Mouse (Mus musculus) limb, embryonic 10.5 days (tissue): Measurements from ENCODE around the gene Cbfa2t3. TPM values are rescaled to one million over a fixed set of nuclear protein-coding genes. Genes with fewer than 3 reads are reported as not detected.

Experiments
- DNase-seq: peaks from one replicate; pipeline ENCODE4 v3.0.0-alpha.2; 2017; ENCODE audit warnings: low spot score
- H3K27ac ChIP-seq: fragments of 300-500 bp; sonication (generic); 2 replicates; pipeline ENCODE4 v1.5.1; 2016; ENCODE audit warnings: mild to moderate bottlenecking
- H3K27me3 ChIP-seq: fragments of 300-500 bp; sonication (generic); 2 replicates; pipeline ENCODE4 v1.6.1; 2016; ENCODE audit warnings: low read depth, mild to moderate bottlenecking; ENCODE audit not compliant: poor library complexity, severe bottlenecking
- H3K36me3 ChIP-seq: fragments of 300-500 bp; sonication (generic); 2 replicates; pipeline ENCODE4 v1.6.1; 2016; ENCODE audit warnings: mild to moderate bottlenecking, moderate library complexity
- H3K4me1 ChIP-seq: fragments of 300-500 bp; sonication (generic); 2 replicates; pipeline ENCODE4 v1.6.1; 2016
- H3K4me3 ChIP-seq: fragments of 300-500 bp; sonication (generic); 2 replicates; pipeline ENCODE4 v1.5.1; 2016; ENCODE audit warnings: mild to moderate bottlenecking, moderate library complexity
- H3K9me3 ChIP-seq: fragments of 300-500 bp; sonication (generic); replicated peaks from 2 replicates; pipeline ENCODE4 v1.6.1; 2016; ENCODE audit warnings: mild to moderate bottlenecking
- WGBS: fragments of 180-500 bp; shearing (Covaris S2); methylation state at CpG from one replicate; pipeline ENCODE4 v1.1.7; 2016; 5-methylcytosine and 5-hydroxymethylcytosine counted together
- polyA plus RNA-seq: library from polyadenylated mRNA; unstranded; fragments of >200 nt; fragmentation: Nextera tagmentation; extraction: Ambion mirVana; gene quantifications from 2 replicates; pipeline ENCODE4 v1.2.1, GENCODE M21; 2016

The Cbfa2t3 gene
- polyA plus RNA-seq, 1 experiment from 2014 or later = 2.0 TPM

DNA sequence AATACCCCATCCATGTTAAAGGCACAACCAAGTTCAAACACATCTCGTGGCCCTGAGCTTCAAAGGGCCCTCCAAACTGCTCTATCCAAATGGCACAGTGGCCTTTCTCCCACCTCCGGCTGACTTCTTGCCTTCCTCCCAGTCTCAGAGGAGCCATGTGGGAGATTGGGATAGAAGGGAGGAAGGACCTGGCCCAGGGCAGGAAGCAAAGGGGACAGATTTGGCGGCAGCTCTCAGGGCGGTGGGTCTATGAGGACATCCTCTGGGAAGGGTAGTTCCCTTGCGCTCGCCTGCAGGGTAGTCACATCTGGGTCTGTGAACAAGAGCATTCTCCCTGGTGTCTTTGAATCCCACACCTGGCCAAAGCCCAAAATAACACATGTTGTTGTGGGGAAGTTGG, 1.3 kb downstream of the Cbfa2t3 start:
- 65% methylated on average over 6 of the region's 6 CpGs for WGBS
- 0 out of 2 replicates have a peak overlapping the region, but pooled peaks have one; percentile 6 for H3K4me3 ChIP-seq
- DNase-seq = no peak

DNA sequence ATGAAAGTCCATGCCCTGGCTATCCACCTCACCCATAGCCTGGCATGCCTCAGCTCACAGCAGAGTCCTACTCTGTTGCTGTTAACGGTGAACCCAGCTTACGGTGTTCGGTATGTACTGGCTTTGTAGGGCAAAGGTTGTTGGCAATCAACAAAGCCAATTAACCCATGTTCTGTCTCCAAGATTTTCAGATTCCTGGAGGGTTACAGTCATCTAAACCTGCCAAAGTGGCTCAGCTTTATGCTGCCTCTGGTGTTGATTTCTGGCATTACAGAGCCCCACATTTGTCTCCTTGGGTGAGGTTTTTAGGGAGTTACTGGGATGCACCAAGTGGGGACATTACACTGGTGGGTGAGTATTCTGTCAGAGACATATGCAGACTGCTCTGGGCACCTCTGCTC, 1.7 kb downstream of the Cbfa2t3 start:
- H3K9me3 ChIP-seq = no peaks in the 10 kb centered on the region
- 82% methylated on average over 3 of the region's 3 CpGs for WGBS
- 0 out of 2 replicates have a peak overlapping the region, but pooled peaks have one; percentile 6 for H3K4me3 ChIP-seq
- H3K4me1 ChIP-seq = peaks cover 75% of the 10 kb centered on the region
- peaks cover 35% of the 10 kb centered on the region for H3K27me3 ChIP-seq
- H3K36me3 ChIP-seq = no peaks in the 10 kb centered on the region
- DNase-seq = no peak
- no peak overlapping the region for H3K27ac ChIP-seq

More for the DNA sequence above, 1.3 kb downstream of the Cbfa2t3 start:
- Histone ChIP-seq H3K36me3 (no peaks in the 10 kb centered on the region), H3K27ac (no peak overlapping the region), H3K4me1 (peaks cover 79% of the 10 kb centered on the region), H3K9me3 (no peaks in the 10 kb centered on the region), H3K27me3 (peaks cover 35% of the 10 kb centered on the region)

DNA sequence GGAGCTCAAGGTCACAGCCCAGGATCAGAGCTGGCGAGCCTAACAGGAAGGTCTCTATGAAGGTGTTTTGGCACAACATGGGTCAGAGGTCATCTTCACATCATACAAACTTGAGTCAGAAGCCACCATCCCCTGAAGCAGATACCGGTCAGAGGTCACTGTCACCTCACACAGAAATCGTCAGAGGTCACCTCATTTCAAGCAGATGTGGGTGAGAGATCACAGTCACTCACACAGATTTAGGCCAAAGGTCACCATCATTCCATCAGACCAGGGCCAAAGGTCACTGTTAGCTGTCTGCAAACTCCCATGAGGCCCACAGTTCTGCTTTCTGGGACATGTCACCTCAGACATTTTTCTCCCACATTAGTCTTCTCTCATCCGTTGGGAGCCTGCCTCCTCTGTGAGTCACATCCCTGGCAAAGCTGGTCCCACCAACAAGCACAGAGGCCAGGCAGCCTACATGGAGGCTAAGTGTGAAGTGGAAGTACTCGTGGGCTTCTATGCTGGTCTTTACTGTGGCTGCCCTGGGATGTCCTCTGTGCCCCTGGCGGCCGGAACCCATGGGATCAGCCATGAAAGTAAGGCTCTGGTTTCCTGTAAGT, 3.4 kb downstream of the Cbfa2t3 start:
- no peak for DNase-seq
- H3K36me3 ChIP-seq = no peaks in the 10 kb centered on the region
- H3K4me3 ChIP-seq = no peak overlapping the region
- peaks cover 49% of the 10 kb centered on the region for H3K27me3 ChIP-seq
- 29% methylated on average over 7 of the region's 7 CpGs for WGBS
- no peaks in the 10 kb centered on the region for H3K9me3 ChIP-seq
- H3K4me1 ChIP-seq = peaks cover 58% of the 10 kb centered on the region
- H3K27ac ChIP-seq = no peak overlapping the region

DNA sequence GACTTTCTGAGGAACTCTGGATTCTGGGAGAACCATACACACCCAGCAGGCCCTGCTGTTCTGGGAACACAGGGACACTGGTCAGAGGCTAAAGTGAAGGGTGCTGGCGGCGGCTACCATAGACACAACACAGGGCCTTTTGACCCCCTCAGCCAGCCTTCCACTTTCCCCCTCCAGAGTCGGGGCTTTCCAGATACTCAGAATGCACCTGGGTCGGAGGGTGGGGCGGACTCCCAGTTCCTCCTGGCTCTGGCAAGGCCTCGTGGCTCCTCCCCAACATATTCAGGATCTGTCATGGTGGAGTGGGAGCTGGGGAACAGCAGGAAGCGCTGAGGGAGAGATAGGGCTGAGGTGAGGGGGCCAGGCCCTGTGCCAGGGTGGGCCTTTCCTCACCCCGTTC, 6.8 kb downstream of the Cbfa2t3 start:
- peaks cover 51% of the 10 kb centered on the region for H3K27me3 ChIP-seq
- peaks cover 28% of the 10 kb centered on the region for H3K4me1 ChIP-seq
- no peak for DNase-seq
- 81% methylated on average over 8 of the region's 8 CpGs for WGBS
- no peak overlapping the region for H3K4me3 ChIP-seq
- H3K36me3 ChIP-seq = no peaks in the 10 kb centered on the region
- H3K27ac ChIP-seq = no peak overlapping the region
- H3K9me3 ChIP-seq = no peaks in the 10 kb centered on the region

DNA sequence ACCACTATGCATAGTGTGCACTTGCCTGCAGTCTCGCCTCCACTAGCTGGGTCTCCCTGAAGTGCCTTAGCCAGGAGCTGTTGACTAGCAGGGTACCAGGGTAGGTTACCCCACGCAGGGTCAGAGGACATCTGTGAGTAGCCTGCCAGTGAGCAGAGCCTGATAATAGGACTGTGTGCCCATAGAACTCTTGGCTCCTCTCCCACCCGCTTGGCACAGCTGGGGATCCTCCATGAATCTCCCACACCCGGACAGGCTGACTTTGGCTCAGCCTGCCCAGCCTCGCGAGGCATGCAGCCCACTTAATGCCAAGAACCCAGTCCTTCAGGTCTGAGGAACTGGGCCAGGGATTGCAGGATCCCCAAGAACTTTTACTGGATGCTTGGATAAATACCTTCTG, 7.9 kb downstream of the Cbfa2t3 start:
- H3K4me3 ChIP-seq = no peak overlapping the region
- H3K9me3 ChIP-seq = no peaks in the 10 kb centered on the region
- 94% methylated on average over 6 of the region's 6 CpGs for WGBS
- no peak overlapping the region for H3K27ac ChIP-seq
- no peak for DNase-seq
- H3K36me3 ChIP-seq = no peaks in the 10 kb centered on the region
- peaks cover 56% of the 10 kb centered on the region for H3K27me3 ChIP-seq
- peaks cover 21% of the 10 kb centered on the region for H3K4me1 ChIP-seq

DNA sequence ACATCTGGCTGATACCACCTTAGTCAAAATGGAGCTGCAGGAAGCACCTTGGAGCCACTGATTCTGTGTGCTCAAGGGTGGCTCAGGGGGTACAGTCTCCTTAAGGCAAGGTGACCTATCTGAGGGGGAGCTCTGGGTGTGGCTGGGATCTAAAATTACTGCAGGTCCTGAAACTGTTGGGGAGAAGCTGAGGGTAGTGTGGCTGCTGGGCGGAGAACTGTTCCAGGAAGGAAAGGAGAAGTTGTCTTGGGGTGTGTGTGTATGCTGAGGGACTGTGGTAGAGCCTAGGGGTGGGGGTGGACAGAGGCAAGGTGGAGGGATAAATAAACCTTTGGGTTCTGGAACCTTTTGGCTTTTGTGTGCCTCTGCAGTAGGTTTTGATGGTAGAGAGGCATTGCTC, 9.6 kb downstream of the Cbfa2t3 start:
- Histone ChIP-seq H3K27me3 (peaks cover 73% of the 10 kb centered on the region), H3K4me1 (peaks cover 12% of the 10 kb centered on the region), H3K4me3 (no peak overlapping the region), H3K36me3 (no peaks in the 10 kb centered on the region), H3K9me3 (no peaks in the 10 kb centered on the region), H3K27ac (no peak overlapping the region)
- DNase-seq = no peak
- WGBS = 84% methylated on average over 1 of the region's 1 CpGs

DNA sequence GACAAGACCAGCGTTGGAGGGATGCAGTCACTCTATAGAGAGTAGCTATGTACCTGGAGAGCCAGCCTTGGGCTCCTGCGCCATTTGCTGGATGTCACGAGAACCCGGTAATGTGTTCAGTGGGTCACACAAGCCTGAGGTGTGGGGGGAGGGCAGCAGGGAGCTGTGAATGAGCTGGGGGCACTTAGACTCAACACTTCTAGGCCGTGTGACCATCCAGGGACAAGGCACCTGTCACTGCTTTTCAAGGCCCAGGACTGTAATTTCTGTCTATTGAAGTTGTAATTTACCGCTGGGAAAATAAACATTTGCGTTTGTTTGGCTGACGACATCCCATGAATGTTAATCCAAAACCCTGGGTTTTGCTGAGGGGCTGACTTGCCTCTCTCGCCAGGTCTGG, 12.0 kb downstream of the Cbfa2t3 start:
- Histone ChIP-seq H3K36me3 (no peaks in the 10 kb centered on the region), H3K4me1 (peaks cover 8% of the 10 kb centered on the region), H3K9me3 (no peaks in the 10 kb centered on the region), H3K27ac (no peak overlapping the region), H3K4me3 (no peak overlapping the region), H3K27me3 (peaks cover 77% of the 10 kb centered on the region)
- 71% methylated on average over 9 of the region's 9 CpGs for whole genome bisulfite sequencing
- no peak for DNase-seq

DNA sequence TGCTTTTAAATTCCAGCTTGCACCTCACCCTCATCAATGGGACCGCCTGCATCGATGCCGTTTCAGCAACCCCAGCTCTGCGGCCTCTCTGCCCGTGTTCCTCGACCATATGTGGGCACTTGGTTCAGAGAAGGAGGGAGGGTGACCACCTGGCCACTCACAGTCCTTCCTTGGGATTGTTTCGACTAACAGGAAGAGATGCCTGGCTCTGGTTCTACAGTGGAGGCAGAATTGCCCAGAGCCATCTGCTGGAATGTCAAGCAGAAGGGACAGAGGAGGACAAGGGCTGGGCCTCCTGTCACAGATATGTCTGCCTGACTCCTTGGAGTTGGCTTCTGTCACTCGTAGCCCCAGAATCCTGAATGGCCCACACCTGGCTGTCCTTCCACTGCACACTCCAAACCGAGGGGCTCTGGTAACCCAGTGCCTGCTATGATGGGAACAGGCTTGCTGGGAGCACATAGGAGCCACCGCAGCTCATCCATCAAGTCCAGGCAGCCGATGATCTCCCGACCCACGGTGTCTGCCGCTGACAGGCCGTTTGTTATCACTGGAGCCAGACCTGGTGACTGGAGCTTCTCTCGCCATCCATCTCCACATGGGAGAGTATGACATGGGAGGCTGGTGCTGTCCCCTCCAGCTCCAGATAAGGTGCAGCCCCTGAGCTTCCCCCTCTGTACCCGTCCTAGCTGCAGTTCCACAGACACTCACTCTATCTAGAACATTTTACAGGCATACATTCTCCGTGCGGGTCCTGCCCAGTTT, 13.6 kb downstream of the Cbfa2t3 start:
- Histone ChIP-seq H3K4me3 (no peak overlapping the region), H3K9me3 (no peaks in the 10 kb centered on the region), H3K36me3 (no peaks in the 10 kb centered on the region), H3K27me3 (peaks cover 79% of the 10 kb centered on the region), H3K4me1 (peaks cover 12% of the 10 kb centered on the region), H3K27ac (no peak overlapping the region)
- DNase-seq = no peak
- 42% methylated on average over 19 of the region's 19 CpGs for WGBS

DNA sequence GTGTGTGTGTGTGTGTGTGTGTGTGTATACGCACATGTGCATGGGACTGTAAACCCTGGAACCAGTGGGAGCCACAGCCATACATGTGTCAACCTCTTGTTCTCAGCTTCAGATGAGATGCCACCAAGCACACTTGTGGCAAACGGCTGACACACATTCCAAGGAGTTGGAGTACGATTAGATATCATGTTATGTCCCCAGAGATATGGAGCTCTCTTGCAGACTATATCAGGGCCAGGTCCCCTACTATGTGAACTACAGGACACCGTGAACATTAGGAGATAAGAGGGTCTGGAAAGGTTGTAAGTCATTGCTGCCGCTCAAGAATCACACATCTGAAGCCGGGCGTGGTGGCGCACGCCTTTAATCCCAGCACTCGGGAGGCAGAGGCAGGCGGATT, 16.1 kb downstream of the Cbfa2t3 start:
- Histone ChIP-seq H3K4me3 (no peak overlapping the region), H3K9me3 (no peaks in the 10 kb centered on the region), H3K27ac (no peak overlapping the region), H3K36me3 (no peaks in the 10 kb centered on the region), H3K27me3 (peaks cover 90% of the 10 kb centered on the region), H3K4me1 (peaks cover 37% of the 10 kb centered on the region)
- 91% methylated on average over 11 of the region's 11 CpGs for WGBS
- DNase-seq = no peak

DNA sequence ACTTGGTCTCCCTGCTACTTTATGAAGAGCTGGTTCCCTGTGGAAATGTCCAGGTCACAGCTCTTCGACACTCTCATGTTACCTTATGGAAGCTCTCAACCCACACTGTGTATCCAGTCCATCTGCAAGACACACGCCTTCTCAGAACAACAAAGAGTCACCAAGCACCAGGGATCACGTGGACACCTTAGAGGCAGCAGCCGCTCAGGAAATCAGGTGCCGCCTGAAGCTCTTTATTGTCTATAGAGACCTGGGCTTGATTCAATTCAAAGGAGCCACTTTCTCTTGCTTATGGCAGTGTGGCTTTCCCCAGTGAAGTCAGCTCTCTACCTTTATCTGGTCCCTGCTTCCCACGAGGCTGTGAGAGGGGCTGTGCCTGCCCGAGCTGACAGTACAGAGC, 18.7 kb downstream of the Cbfa2t3 start:
- 40% methylated on average over 7 of the region's 7 CpGs for WGBS
- Histone ChIP-seq H3K27me3 (peaks cover 92% of the 10 kb centered on the region), H3K9me3 (no peaks in the 10 kb centered on the region), H3K4me1 (peaks cover 58% of the 10 kb centered on the region), H3K27ac (no peak overlapping the region), H3K4me3 (no peak overlapping the region), H3K36me3 (no peaks in the 10 kb centered on the region)
- DNase-seq = no peak

DNA sequence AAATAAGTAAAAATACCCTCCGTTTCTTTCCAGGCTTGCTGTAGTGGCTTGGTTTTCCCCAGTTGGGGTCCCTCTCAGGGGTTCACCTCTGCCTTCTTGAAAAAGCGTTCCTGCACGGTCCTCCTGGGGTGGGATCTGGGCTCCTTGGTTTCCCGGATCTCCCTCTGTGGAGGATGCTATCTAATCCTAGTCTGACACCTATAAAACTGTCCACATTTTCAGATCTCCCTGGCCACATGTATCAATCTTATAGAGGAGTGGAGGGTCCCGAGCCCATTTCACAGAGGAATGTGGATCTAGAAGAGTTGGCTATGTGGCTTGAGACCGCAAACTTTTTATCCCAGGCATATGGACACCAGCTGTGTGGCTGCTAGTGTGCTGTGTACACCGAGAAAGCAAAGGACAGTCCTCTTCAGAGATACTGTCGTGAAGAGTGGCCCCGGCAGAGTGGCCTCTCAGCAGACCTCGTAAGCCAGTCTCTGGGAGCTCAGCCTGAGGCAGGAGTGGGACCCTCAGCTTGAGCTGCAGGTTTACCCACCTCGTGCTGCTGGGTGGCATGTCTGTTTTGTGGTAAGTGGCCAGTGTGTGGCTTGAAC, 19.5 kb downstream of the Cbfa2t3 start:
- H3K27ac ChIP-seq = peak overlapping the region; percentile 90; the same call in 1 of the 2 replicates
- peaks cover 62% of the 10 kb centered on the region for H3K4me1 ChIP-seq
- 17% methylated on average over 11 of the region's 11 CpGs for WGBS
- H3K27me3 ChIP-seq = peaks cover 92% of the 10 kb centered on the region
- H3K9me3 ChIP-seq = no peaks in the 10 kb centered on the region
- DNase-seq = no peak
- no peaks in the 10 kb centered on the region for H3K36me3 ChIP-seq
- H3K4me3 ChIP-seq = 0 out of 2 replicates have a peak overlapping the region, but pooled peaks have one; percentile 83

DNA sequence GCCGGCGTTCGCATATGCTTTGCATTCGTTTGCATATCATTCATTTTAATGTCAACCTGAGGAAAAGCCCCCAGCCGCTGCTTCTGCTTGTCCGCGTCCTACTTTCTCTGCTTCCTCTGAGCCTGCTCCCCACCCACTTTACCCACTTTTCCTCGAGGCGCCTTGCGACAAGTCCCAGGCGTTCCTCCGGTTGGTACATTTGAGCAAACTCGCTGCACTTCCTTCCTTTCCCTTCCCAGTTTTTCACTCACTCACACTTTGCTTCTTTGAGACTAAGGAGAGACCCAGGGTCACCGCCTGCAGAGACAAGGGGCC, 20.1 kb downstream of the Cbfa2t3 start:
- H3K27ac ChIP-seq = peak overlapping the region; percentile 90
- no peak for DNase-seq
- H3K27me3 ChIP-seq = peaks cover 94% of the 10 kb centered on the region
- H3K4me1 ChIP-seq = peaks cover 68% of the 10 kb centered on the region
- no peaks in the 10 kb centered on the region for H3K9me3 ChIP-seq
- under 1% methylated on average over 14 of the region's 14 CpGs for WGBS
- H3K4me3 ChIP-seq = peak overlapping the region; percentile 83
- H3K36me3 ChIP-seq = no peaks in the 10 kb centered on the region
